Mouse (Mus musculus) gastrocnemius, postnatal 10 days (tissue): ENCODE data around the gene Adcy1. TPM values are rescaled to one million over a fixed set of nuclear protein-coding genes. Genes with fewer than 3 reads are reported as not detected.

Source experiments
- DNase-seq: peaks from one replicate; pipeline ENCODE4 v3.0.0; 2021; ENCODE audit warnings: mixed read lengths
- total RNA-seq, 2 experiments: library from RNA; stranded (reverse); gene quantifications; 2 replicates each; pipeline ENCODE4 v1.2.3; 2021

The Adcy1 gene
- total RNA-seq, 2 experiments from 2014 or later: 4.4 to 4.7 TPM

DNA sequence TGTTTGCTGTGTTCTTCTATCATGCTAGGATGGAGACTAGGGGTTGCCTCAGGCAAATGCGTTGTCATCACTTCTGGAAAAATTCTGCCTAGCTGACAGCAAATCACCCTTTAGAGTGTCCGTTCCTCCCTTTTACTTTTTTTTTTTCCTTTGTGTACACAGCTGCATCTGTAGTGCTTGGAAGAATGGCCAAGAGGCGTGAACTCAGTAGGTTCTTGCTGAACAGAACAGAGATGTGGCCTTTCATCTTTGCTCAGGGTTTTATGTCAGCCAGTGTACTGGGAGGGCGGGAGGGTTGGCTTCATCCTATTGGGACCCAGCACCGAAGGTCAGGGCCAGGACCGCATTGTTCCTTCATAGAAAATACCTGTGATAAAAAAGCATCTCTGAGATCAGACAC lies 72.0 kb downstream of the Adcy1 start:
- DNase-seq: no peak

DNA sequence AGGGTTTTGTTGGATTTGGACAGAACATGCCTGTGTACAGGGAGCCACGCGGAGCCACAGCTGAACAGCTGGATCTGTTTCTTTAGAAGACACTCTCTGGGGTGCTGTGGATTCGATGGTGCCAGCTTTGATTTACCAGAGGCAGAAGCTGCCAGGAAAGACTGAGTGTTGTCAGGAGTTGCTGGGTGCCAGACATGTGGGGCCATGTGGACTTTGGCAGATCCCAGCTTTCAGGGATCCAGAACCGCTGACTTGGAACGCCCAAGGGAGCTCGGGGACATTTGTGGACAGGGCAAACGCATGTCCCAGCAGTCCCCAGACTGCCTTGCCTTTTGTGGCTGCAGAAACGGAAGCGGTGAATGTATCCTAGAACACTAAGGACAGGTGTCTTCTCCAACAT lies 72.5 kb downstream of the Adcy1 start:
- DNase-seq: peak; percentile 23

DNA sequence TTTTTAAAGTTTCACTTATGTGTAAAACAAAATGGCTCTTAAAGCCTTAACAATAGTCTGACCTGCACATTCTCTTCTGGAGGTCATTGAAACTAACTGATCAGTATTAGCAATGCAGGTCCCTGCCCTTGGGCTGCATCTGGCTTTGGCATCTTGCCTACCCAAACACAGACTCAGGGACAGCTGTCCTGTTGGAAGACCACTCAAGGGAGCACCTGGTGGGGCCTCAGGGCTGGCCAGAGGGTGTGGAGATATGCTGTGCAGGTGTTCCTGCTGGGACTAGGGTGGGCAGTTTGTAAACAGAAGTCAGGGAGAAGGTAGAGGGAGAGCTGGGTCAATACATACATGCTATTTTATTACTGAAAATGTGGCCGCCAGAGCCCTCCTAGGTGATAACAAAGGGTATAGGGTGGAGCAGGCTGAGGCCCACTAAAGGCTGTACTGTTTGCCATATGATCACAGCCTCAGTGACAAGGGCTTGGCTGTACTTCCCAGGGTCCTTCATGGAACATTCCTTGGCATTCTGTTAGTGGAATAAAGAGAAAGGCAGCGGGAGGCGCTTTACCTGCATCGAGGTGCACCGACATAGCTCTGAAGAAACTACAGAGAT lies 73.1 kb downstream of the Adcy1 start:
- DNase-seq: no peak

DNA sequence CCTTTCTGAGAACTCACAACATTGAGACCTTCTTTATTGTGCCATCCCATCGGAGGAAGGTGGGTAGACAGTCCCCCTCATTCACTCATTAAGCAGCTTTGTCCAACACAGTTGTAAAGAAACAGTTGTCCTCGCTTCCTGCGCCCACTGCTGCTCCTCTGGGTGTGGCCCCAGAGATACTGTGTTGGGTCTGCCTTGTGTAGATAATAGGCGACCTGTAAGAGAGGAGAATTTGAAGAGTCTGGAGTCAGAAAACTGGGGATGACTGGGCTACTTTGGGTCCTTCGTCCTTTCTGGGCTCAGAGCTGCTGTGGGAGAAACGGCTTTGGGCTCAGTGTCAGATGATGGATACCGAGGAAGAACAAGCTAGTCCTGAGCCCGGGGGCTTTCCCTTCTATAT lies 75.1 kb downstream of the Adcy1 start:
- DNase-seq: no peak

DNA sequence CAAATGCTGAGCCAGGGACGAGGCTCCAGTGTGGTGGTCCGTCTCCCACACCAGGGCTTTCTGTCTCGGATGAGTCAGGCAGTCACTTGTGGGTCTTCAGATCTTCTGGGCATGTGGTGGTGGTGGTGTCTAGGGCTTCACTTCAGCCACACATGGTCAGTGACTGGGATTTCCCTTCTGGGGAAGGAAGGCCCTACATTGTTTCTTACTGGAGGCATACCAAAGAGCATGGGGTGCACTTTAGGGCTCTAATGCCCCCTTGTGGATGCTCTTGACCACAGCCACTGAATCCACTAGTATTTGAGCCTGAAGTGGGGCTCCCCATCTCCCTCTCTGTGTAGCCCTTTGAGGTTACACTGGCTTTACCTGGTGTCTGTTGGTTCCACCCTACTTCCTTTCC lies 77.2 kb downstream of the Adcy1 start:
- peak; percentile 36 for DNase-seq

DNA sequence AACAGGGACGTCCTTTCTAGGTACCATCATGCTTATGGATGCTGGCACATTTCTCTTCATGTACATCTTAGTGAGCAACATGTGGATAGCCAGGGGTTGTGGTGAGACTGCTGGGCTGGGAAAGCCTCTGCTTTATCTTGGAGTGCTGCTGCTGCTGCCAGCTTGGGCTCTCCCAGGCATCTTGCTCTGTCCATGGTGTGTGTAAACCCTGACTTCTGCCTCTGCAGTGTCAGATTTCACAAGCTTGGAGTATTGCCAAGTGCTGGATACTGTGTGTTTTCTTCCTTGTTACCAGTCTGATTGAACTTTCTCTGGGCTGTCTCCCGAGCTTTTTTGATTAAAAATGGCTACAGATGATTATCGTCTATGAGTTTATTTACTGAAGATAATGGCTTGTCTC lies 79.4 kb downstream of the Adcy1 start:
- DNase-seq: no peak

DNA sequence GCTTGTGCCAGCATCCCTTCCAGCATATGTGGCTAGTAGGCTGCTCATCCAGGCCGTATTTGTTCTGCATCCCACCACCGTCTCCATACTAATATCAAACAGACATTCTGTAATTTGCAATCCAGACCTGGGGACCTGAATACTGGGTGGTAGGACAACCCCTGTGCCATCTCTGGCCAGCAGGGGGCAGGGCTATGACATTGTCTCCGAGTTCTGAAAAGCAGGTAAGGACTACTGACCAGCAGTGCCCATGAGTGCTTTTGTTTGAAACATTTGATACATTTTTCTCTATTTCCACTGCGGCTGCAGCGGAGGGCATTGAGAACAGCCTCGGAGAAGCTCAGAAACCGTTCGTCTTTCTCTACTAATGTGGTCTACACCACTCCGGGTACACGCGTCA lies 81.1 kb downstream of the Adcy1 start:
- DNase-seq: peak; percentile 32

DNA sequence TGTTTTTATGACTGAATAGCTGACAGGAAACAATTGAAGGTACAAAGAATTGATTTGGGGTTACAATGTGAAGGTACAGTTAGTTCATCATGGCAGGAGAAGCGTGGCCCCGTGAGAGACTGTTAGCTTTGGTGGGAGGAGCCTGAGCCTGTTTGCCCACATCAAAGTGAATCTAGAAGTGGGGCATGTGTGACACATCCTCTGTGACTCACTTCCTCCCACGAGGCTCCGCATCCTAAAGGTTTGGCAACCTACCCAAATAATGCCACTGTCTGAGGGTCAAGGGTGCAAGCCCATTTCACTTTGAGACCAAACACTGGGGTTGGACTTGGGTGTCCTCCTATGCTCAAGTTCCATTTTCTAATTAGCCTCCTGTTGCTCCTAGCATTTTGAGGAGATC lies 81.9 kb downstream of the Adcy1 start:
- no peak for DNase-seq

DNA sequence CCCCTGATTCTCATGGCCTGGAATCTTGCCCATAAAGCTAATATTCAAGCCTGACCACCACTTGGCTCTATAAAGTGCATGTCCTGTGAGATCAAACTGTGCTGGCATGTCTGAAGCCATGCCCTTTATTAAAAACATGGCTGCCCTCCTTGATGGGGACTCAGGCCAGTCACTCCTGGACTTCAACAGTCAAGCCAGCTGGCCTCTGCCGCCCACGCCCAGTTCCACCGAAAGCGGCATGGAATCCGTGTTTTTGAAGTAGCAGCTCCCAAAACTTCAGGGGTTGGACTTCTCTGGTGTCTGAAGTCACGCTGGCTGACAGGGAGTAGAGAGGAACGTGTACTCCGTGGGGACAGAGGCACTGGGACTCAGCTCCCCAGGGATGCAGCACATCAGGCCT lies 84.2 kb downstream of the Adcy1 start:
- DNase-seq: no peak

DNA sequence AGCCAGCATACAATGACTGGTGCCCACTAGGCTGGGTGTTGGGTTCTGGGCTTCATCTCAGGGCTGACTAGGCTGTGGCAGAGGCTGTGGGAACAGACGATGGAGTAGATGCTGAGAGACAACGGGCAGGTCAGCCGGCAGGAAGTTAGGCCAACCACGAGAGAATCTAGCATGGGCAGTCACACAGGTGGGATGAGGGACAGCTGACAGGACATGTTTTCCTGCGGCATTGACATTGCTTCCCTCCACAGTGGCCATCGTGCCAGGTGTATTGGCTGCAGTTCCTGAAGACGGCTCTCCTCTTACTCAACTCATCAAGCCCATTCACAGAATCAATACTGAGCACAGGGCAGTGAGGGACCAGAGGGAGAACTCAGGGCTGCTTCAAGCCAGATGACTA lies 84.7 kb downstream of the Adcy1 start:
- DNase-seq: no peak

DNA sequence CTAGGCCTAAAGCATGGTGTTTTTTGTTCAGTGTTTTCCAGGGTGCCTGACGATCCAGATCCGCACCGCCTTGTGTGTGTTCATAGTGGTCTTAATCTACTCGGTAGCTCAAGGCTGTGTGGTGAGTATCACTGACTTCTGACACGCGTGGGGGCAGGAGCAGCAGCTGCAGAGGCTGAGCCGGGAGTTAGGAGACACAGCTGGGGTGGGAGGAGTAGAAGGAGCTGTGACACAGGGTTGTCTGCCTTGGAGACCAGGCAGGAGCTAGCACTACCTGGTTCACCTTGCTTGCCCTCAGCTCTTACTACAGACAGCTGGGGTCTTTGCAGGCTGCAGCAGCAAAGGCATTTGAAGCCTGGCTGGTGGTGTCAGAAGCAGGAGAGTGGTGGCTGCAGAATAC lies 86.2 kb downstream of the Adcy1 start:
- DNase-seq: no peak

DNA sequence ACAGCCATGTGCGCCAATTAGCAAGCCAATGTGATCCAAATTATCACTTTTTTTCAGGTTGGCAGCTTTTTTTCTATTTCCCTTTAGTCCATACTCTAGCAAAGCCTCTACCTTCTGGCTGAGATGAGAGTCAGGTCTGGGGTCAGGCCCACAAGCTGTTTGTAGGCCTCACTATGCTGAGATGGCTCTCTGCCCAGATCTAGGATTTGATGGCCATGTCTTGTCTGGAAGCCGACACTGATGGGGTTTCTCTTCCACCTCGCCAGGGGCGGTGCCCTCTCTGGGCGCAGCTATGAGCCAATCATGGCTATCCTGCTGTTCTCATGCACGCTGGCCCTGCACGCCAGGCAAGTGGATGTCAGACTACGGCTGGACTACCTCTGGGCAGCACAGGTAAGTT lies 87.2 kb downstream of the Adcy1 start:
- no peak for DNase-seq

DNA sequence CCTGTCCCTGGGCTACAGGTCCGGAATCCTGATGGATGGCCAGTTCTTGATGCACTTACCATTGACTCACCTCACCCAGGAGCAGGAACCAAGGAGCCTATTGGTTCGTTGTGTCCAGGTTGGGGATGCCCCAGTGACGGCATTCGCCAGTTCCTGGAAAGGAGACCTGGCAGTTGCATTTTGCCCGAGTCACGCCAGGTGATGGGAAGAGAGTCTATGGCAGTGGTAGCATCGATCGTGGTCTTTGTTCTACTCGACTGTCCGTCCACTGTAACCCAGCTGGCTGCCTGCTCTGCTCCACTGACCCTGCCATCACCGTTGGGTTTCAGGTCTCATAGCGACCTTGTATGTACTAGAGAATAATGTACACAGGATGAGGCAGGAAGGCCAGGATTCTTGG lies 89.1 kb downstream of the Adcy1 start:
- DNase-seq: no peak

DNA sequence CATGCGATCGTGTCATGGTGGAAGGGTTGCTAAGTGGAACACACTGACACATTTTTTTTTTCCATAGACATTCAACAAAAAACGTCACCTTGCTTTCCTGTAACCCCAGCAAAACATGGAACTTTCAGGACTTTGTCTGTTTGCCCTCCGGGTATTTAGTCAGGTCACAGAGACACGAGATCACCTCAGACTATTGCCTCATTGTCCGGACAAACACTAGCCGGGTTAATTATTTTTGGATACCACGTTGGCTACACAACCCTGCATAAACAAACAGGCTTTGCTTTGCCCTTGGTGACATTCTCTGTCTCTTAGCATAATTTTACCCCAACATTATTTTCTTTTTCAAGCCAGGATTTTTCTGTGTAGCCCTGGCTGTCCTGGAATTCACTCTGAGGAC lies 89.8 kb downstream of the Adcy1 start:
- DNase-seq: no peak

DNA sequence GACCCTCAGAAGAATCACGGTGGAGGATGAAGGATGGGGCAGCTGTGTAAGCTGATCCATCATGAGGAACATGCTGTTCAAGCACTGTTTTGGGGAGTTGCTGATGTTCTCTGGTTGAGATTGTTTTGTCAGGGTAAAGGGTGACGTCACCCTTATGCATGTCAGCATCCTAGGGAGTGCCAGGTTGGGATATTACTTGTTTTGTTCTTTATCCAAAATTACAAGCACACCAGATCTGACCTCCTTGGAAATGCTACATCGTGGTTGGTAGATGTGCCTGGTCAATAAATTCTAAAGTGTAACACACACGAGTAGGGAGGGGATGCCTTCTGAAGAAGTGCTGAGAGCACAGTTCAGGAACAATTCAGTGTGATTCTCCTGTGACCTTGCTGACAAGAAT lies 93.1 kb downstream of the Adcy1 start:
- DNase-seq: no peak

DNA sequence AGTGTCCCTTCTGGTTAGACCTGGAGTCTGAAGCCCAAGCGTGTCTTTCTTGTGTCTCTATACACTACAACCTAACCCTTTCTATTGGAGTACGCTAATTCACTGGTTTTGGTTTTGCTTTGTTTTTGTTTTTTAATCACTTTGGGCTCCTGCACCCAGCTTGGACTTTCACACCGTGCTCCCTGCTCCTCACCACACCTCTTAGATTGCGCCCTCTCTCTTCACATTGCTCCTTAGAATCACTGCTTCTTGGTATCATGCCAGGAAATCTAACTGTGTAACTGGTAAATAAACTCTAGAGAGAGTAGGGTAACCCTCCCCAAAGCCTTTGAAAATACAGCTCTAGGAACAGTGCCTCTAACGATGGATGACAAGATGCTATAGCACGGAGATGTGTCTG lies 94.9 kb downstream of the Adcy1 start:
- no peak for DNase-seq

DNA sequence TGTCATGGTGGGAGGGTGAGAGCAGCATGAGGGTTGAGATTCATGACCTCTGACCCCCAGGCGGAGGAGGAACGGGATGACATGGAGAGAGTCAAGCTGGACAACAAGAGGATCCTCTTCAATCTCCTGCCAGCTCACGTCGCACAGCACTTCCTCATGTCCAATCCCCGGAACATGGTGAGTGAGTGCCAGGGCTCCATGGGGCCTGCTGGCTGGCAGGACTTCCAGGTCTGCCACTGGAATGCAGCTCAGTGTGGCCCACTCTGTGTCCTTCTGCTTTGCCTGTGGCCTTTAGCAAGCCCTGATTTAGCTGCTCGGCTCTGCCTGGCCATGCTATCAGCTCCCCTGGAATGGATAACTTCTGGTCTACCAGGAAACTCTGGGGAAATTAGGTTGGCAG lies 96.9 kb downstream of the Adcy1 start:
- peak; percentile 15 for DNase-seq

DNA sequence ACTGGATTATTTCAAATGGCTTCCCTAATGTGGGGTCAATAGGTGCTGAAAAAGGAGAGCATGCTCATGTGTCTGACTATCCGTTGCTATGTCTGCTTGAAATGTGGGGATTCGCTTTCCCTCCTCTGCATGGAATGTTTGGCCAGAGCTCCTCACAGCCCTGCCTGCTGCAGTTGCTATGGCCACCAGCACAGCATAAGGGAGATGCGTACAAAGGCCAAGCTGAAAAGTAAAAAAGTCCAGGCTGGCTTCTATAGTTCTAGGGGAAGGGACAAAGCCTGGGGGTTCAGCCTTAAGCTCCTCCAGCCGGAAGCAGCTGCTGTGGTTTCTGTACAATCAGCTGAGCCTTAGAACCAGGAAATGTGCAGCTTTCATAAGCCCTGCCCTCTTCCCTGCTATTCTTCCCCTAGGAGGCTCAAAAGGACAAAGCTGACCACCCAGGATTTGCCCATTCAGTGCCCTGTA lies 97.4 kb downstream of the Adcy1 start:
- no peak for DNase-seq

DNA sequence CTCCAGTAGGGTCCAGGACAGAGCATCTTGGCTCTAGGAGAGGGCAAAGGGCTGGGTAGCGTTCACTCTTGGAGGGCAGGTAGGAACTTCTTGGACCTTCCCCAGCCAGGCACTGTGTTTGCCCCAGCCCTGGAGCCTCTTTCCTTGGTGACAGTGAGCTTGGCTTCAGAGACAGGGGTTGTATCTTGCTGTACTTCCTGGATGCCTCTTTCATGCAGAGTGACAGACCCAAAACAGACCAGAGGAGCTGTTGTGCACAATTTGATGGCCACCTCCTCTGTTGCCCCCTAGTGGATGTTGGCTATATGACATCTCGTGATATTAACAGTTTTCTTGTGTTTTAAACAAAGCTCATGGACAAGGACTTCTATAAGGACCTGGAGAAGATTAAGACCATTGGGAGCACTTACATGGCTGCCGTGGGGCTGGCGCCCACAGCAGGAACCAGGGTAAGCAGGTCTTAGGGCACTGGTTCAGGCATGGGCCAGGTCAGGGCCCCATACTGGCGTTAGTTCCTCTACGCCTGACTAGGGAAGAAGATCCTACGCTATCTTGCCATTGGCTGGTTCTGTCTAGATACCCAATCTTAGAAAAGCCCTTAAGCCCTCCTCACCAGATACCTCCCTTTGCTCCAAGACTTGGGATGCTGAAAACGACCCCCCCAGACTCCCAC lies 98.3 kb downstream of the Adcy1 start:
- DNase-seq: no peak

DNA sequence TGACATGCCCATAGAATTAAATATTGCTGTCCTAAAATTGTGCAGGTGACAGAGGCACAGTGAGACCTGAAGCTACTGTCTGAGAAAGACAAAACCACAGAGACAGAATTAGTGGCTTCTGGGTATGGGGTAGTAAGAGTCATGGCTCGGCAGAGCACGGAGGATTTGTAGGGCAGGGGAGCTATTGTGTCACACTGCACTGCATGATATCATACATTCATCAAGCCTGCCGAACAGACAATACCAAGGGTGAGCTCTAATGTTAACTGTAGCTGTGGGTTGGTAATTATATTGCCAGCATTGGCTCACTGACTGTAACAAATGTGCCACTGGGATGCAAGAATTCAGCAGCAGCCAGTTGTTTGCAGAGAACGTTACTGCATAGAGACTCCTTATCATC lies 101.1 kb downstream of the Adcy1 start:
- DNase-seq: no peak

DNA sequence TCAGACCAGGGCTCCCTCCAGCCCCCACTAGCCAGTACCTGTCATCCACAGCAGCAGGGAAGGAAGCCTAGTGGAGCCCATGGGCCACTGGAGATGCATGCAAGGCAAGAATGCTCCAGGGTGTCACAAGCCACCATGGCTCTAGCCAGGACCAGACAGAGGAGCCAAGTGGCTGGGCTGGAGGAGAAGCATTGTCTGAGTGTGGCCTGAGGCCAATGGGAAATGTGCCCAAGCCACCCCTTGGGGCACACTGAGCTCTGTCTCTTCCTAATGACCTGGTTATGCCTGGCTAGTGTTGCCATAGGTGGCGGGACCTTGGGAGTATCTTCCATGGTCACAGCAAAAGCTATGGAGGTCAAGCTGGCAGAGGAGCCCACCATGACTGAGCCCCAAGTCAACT lies 106.4 kb downstream of the Adcy1 start:
- no peak for DNase-seq

DNA sequence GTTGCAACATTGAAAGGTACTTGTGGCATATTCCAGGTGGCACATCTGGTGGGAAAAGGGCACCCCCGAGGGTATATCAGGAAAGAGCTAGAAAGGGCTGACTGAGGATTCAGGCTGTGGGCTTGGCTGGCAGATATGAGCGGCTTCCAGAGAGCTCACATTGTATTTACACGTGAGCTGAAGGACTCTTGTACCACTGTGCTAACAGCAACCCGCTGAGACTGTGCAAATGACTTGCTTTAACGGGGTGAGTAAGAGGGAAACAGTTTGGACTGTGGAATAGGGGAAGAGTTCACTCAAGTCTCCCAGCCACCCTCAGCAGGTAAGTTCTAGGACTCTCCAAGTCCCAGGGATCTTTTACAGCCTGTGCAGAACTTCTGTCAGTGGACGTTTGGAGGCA lies 110.4 kb downstream of the Adcy1 start:
- DNase-seq: no peak

DNA sequence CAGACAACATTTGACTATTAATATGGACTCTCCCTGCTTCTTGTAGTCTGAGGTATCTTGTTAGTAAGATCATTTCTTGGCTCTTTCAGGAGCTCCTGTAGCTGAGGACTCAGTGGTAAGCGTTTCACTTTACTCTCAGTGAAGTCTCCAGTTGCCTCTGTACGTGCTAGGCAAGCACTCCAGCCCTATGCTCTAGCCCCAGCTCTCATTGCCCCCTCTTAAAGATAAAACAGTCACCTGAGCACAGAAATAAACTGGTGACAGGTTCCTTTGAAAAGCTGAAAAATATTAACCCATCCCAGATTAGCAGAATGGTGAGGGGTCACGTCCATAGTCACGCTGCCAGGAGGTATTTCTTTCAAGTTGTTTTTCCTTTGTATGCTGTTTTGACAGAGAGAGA lies 115.4 kb downstream of the Adcy1 start:
- no peak for DNase-seq

DNA sequence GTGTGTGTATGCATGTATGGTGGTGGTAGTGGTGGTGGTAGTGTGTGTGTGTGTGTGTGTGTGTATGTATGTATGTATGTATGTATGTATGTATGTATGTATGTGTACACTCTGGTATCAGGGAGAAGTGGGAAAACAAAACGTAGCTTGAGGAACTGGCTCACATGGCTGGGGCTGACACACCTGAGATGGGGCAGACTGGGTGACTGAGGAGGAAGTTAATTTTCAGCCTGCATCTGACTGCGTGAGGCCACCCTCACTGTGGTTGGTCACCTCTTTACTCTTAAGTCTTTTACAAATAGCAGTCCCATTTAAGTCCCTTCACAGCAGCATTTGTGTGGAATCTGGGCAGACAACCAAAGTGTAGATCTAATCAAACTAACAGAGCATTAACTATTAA lies 116.0 kb downstream of the Adcy1 start:
- no peak for DNase-seq
